Mouse (Mus musculus) kidney, embryonic 16.5 days (tissue): Measurements from ENCODE around the gene Hes2. TPM values are rescaled to one million over a fixed set of nuclear protein-coding genes. Genes with fewer than 3 reads are reported as not detected.

Experiments
- ATAC-seq: fragments of 200-750 bp; cut with Nextera tagmentation; 2 replicates; pipeline ENCODE4 v1.8.0; 2017; ENCODE audit warnings: moderate TSS enrichment; ENCODE audit not compliant: low FRiP score, low TSS enrichment
- H3K27ac ChIP-seq: fragments of 300-500 bp; sonication (generic); 2 replicates; pipeline ENCODE4 v1.5.1; 2014; ENCODE audit warnings: low read length
- H3K27me3 ChIP-seq: fragments of 300-500 bp; sonication (generic); 2 replicates; pipeline ENCODE4 v1.6.1; 2014; ENCODE audit warnings: low read length, control low read depth, mixed read lengths; ENCODE audit not compliant: insufficient read depth
- H3K36me3 ChIP-seq: fragments of 300-500 bp; sonication (generic); 2 replicates; pipeline ENCODE4 v1.6.1; 2014; ENCODE audit warnings: low read length, control low read depth, mixed read lengths; ENCODE audit not compliant: insufficient read depth
- H3K4me1 ChIP-seq: fragments of 300-500 bp; sonication (generic); 2 replicates; pipeline ENCODE4 v1.6.1; 2014; ENCODE audit warnings: low read length, control low read depth, mixed read lengths; ENCODE audit not compliant: insufficient read depth
- H3K4me2 ChIP-seq: fragments of 300-500 bp; sonication (generic); replicated peaks from 2 replicates; pipeline ENCODE4 v1.6.1; 2014; ENCODE audit warnings: low read depth, low read length
- H3K4me3 ChIP-seq: fragments of 300-500 bp; sonication (generic); 2 replicates; pipeline ENCODE4 v1.5.1; 2014; ENCODE audit warnings: mild to moderate bottlenecking, low read length
- H3K9ac ChIP-seq: fragments of 300-500 bp; sonication (generic); replicated peaks from 2 replicates; pipeline ENCODE4 v1.6.1; 2014; ENCODE audit warnings: low read length
- H3K9me3 ChIP-seq: fragments of 300-500 bp; sonication (generic); 2 replicates; pipeline ENCODE4 v1.6.1; 2016; ENCODE audit warnings: low read length, control low read depth
- WGBS: fragments of 180-500 bp; shearing (Covaris S2); extraction: QIAGEN DNeasy Blood & Tissue Kit; methylation state at CpG from one replicate; pipeline ENCODE4 v1.1.7; 2014; 5-methylcytosine and 5-hydroxymethylcytosine counted together
- polyA plus RNA-seq: library from polyadenylated mRNA; unstranded; fragments of >200 nt; fragmentation: Nextera tagmentation; extraction: Ambion mirVana; gene quantifications from 2 replicates; pipeline ENCODE4 v1.2.1, GENCODE M21; 2015

Hes2 gene
- polyA plus RNA-seq, 1 experiment from 2014 or later, result 0.14 TPM

GRCm38 (mm10) chr4:152171543-152171942, 12.9 kb downstream of the Hes2 start:
- no peak for ATAC-seq
- Histone ChIP-seq H3K4me2 (no peak overlapping the region), H3K9me3 (peaks cover 4% of the 10 kb centered on the region), H3K9ac (no peak overlapping the region), H3K27me3 (no peaks in the 10 kb centered on the region), H3K36me3 (no peaks in the 10 kb centered on the region), H3K27ac (no peak overlapping the region), H3K4me1 (no peaks in the 10 kb centered on the region), H3K4me3 (no peak overlapping the region)
- WGBS, result 84% methylated on average over 6 of the region's 6 CpGs

- Histone ChIP-seq H3K9me3 (peaks cover 4% of the 10 kb centered on the region), H3K9ac (no peak overlapping the region)
- 2% methylated on average over 5 of the region's 5 CpGs for WGBS
Observed at GRCm38 (mm10) chr4:152173041-152173440, 14.4 kb downstream of the Hes2 start.

GRCm38 (mm10) chr4:152173956-152174355, 15.3 kb downstream of the Hes2 start:
- peaks cover 11% of the 10 kb centered on the region for H3K4me1 ChIP-seq
- H3K36me3 ChIP-seq, result no peaks in the 10 kb centered on the region
- WGBS, result 83% methylated on average over 9 of the region's 9 CpGs
- no peak overlapping the region for H3K27ac ChIP-seq
- H3K4me2 ChIP-seq, result no peak overlapping the region
- H3K9me3 ChIP-seq, result peaks cover 4% of the 10 kb centered on the region
- no peaks in the 10 kb centered on the region for H3K27me3 ChIP-seq
- no peak overlapping the region for H3K4me3 ChIP-seq
- no peak overlapping the region for H3K9ac ChIP-seq
- no peak for ATAC-seq

More at GRCm38 (mm10) chr4:152173041-152173440, 14.4 kb downstream of the Hes2 start:
- Histone ChIP-seq H3K4me3 (no peak overlapping the region), H3K27me3 (no peaks in the 10 kb centered on the region), H3K4me2 (no peak overlapping the region), H3K36me3 (no peaks in the 10 kb centered on the region), H3K4me1 (peaks cover 4% of the 10 kb centered on the region), H3K27ac (no peak overlapping the region)
- ATAC-seq, result no peak

GRCm38 (mm10) chr4:152176638-152177037, 18.0 kb downstream of the Hes2 start:
- Histone ChIP-seq H3K4me1 (peaks cover 26% of the 10 kb centered on the region), H3K27ac (no peak overlapping the region), H3K36me3 (no peaks in the 10 kb centered on the region), H3K9me3 (peaks cover 1% of the 10 kb centered on the region), H3K27me3 (no peaks in the 10 kb centered on the region), H3K9ac (no peak overlapping the region), H3K4me2 (no peak overlapping the region), H3K4me3 (no peak overlapping the region)
- WGBS, result 79% methylated on average over 3 of the region's 3 CpGs
- ATAC-seq, result no peak

GRCm38 (mm10) chr4:152177174-152177536, 18.5 kb downstream of the Hes2 start:
- Histone ChIP-seq H3K4me2 (peak overlapping the region; percentile 96), H3K9ac (peak overlapping the region; percentile 83), H3K27ac (peak overlapping the region; percentile 77; the same call in 1 of the 2 replicates), H3K4me3 (peak overlapping the region; percentile 71), H3K36me3 (no peaks in the 10 kb centered on the region), H3K9me3 (no peaks in the 10 kb centered on the region), H3K27me3 (no peaks in the 10 kb centered on the region), H3K4me1 (peaks cover 26% of the 10 kb centered on the region)
- no peak for ATAC-seq
- 68% methylated on average over 6 of the region's 6 CpGs for WGBS

GRCm38 (mm10) chr4:152177537-152178343, 19.1 kb downstream of the Hes2 start, which contains the start of gene Acot7:
Acot7 (plus strand) TSS chr4:152178134.
- no peaks in the 10 kb centered on the region for H3K27me3 ChIP-seq
- peak within 1 kb of the TSS; percentile 96 for H3K4me2 ChIP-seq
- ATAC-seq, result peak; percentile 95
- no peaks in the 10 kb centered on the region for H3K36me3 ChIP-seq
- H3K4me3 ChIP-seq, result peak within 1 kb of the TSS; percentile 71
- peak within 1 kb of the TSS; percentile 83 for H3K9ac ChIP-seq
- H3K9me3 ChIP-seq, result no peaks in the 10 kb centered on the region
- under 1% methylated on average over 102 of the region's 108 CpGs for WGBS
- H3K4me1 ChIP-seq, result peaks cover 26% of the 10 kb centered on the region
- H3K27ac ChIP-seq, result peak within 1 kb of the TSS; percentile 77

- peak overlapping the region; percentile 43; the same call in 1 of the 2 replicates for H3K27ac ChIP-seq
Observed at GRCm38 (mm10) chr4:152178344-152178864, 19.7 kb downstream of the Hes2 start.

GRCm38 (mm10) chr4:152178916-152179705, 20.4 kb downstream of the Hes2 start:
- no peak for ATAC-seq
- no peaks in the 10 kb centered on the region for H3K27me3 ChIP-seq
- H3K9ac ChIP-seq, result peak overlapping the region; percentile 69
- H3K4me2 ChIP-seq, result peak overlapping the region; percentile 96
- no peaks in the 10 kb centered on the region for H3K36me3 ChIP-seq
- peak overlapping the region; percentile 71 for H3K4me3 ChIP-seq
- no peak overlapping the region for H3K27ac ChIP-seq
- WGBS, result 11% methylated on average over 16 of the region's 16 CpGs
- no peaks in the 10 kb centered on the region for H3K9me3 ChIP-seq
- peaks cover 26% of the 10 kb centered on the region for H3K4me1 ChIP-seq

More at GRCm38 (mm10) chr4:152178344-152178864, 19.7 kb downstream of the Hes2 start:
- H3K9me3 ChIP-seq, result no peaks in the 10 kb centered on the region
- peak; percentile 55 for ATAC-seq
- under 1% methylated on average over 26 of the region's 35 CpGs for WGBS
- no peaks in the 10 kb centered on the region for H3K27me3 ChIP-seq
- H3K36me3 ChIP-seq, result no peaks in the 10 kb centered on the region
- peak overlapping the region; percentile 96 for H3K4me2 ChIP-seq
- H3K4me3 ChIP-seq, result peak overlapping the region; percentile 71
- H3K9ac ChIP-seq, result peak overlapping the region; percentile 69
- H3K4me1 ChIP-seq, result peaks cover 26% of the 10 kb centered on the region

- Histone ChIP-seq H3K4me2 (no peak overlapping the region), H3K9me3 (no peaks in the 10 kb centered on the region), H3K4me3 (no peak overlapping the region), H3K4me1 (peaks cover 29% of the 10 kb centered on the region), H3K9ac (no peak overlapping the region), H3K27ac (no peak overlapping the region), H3K27me3 (no peaks in the 10 kb centered on the region), H3K36me3 (no peaks in the 10 kb centered on the region)
- no peak for ATAC-seq
- WGBS, result 65% methylated on average over 16 of the region's 16 CpGs
Observed at GRCm38 (mm10) chr4:152179946-152180660, 21.4 kb downstream of the Hes2 start.
